Mouse (Mus musculus) stomach, embryonic 14.5 days (tissue): ENCODE measurements around the gene Sin3b. TPM values are rescaled to one million over a fixed set of nuclear protein-coding genes. Genes with fewer than 3 reads are reported as not detected.

ENCODE experiments used
- ATAC-seq: fragments of 200-750 bp; cut with Nextera tagmentation; 2 replicates; pipeline ENCODE4 v1.8.0; 2017; ENCODE audit warnings: low read depth, moderate TSS enrichment; ENCODE audit not compliant: insufficient number of reproducible peaks, insufficient read depth, low FRiP score
- H3K27ac ChIP-seq: fragments of 300-500 bp; sonication (generic); 2 replicates; pipeline ENCODE4 v1.5.1; 2014; ENCODE audit warnings: mild to moderate bottlenecking, low read length, moderate library complexity, mixed read lengths
- H3K27me3 ChIP-seq: fragments of 300-500 bp; sonication (generic); 2 replicates; pipeline ENCODE4 v1.6.1; 2014; ENCODE audit warnings: low read length, control low read depth, mixed read lengths; ENCODE audit not compliant: control insufficient read depth, insufficient read depth
- H3K36me3 ChIP-seq: fragments of 300-500 bp; sonication (generic); 2 replicates; pipeline ENCODE4 v1.6.1; 2014; ENCODE audit warnings: mild to moderate bottlenecking, control low read depth, low read length, moderate library complexity, mixed read lengths; ENCODE audit not compliant: control insufficient read depth, insufficient read depth
- H3K4me1 ChIP-seq: fragments of 300-500 bp; sonication (generic); 2 replicates; pipeline ENCODE4 v1.6.1; 2014; ENCODE audit warnings: low read length, control low read depth, mixed read lengths; ENCODE audit not compliant: control insufficient read depth, insufficient read depth
- H3K4me2 ChIP-seq: fragments of 300-500 bp; sonication (generic); replicated peaks from 2 replicates; pipeline ENCODE4 v1.6.1; 2014; ENCODE audit warnings: low read depth, low read length, control low read depth
- H3K4me3 ChIP-seq: fragments of 300-500 bp; sonication (generic); 2 replicates; pipeline ENCODE4 v1.5.1; 2014; ENCODE audit warnings: low read depth, low read length, control low read depth
- H3K9ac ChIP-seq: fragments of 300-500 bp; sonication (generic); replicated peaks from 2 replicates; pipeline ENCODE4 v1.6.1; 2014; ENCODE audit warnings: low read depth, mild to moderate bottlenecking, control low read depth, low read length, moderate library complexity, mixed read lengths
- H3K9me3 ChIP-seq: fragments of 300-500 bp; sonication (generic); 2 replicates; pipeline ENCODE4 v1.6.1; 2016; ENCODE audit warnings: low read depth, low read length, control low read depth; ENCODE audit not compliant: control insufficient read depth
- WGBS: fragments of 180-500 bp; shearing (Covaris S2); extraction: QIAGEN DNeasy Blood & Tissue Kit; methylation state at CpG from one replicate; pipeline ENCODE4 v1.1.7; 2014; 5-methylcytosine and 5-hydroxymethylcytosine counted together
- polyA plus RNA-seq: library from polyadenylated mRNA; unstranded; fragments of >200 nt; fragmentation: Nextera tagmentation; extraction: Ambion mirVana; gene quantifications from 2 replicates; pipeline ENCODE4 v1.2.1, GENCODE M21; 2014

Gene Sin3b
- polyA plus RNA-seq, 1 experiment from 2014 or later, result 178 TPM

GRCm38 (mm10) chr8:72746061-72746460 lies 23.0 kb downstream of the Sin3b start:
- no peak for ATAC-seq
- WGBS, result 39% methylated on average over 5 of the region's 5 CpGs
- H3K4me1 ChIP-seq, result no peaks in the 10 kb centered on the region
- H3K9ac ChIP-seq, result no peak overlapping the region
- H3K27me3 ChIP-seq, result no peaks in the 10 kb centered on the region
- no peak overlapping the region for H3K27ac ChIP-seq
- no peaks in the 10 kb centered on the region for H3K9me3 ChIP-seq
- H3K4me2 ChIP-seq, result no peak overlapping the region
- H3K36me3 ChIP-seq, result peaks cover 83% of the 10 kb centered on the region
- no peak overlapping the region for H3K4me3 ChIP-seq

GRCm38 (mm10) chr8:72749846-72750245 lies 26.8 kb downstream of the Sin3b start:
- Histone ChIP-seq H3K36me3 (peaks cover 83% of the 10 kb centered on the region), H3K27ac (no peak overlapping the region), H3K9me3 (no peaks in the 10 kb centered on the region), H3K9ac (no peak overlapping the region), H3K4me1 (no peaks in the 10 kb centered on the region), H3K4me3 (no peak overlapping the region), H3K27me3 (no peaks in the 10 kb centered on the region), H3K4me2 (no peak overlapping the region)
- 94% methylated on average over 26 of the region's 26 CpGs for WGBS
- no peak for ATAC-seq

GRCm38 (mm10) chr8:72750266-72750665 lies 27.2 kb downstream of the Sin3b start:
- H3K4me3 ChIP-seq, result no peak overlapping the region
- peaks cover 79% of the 10 kb centered on the region for H3K36me3 ChIP-seq
- 98% methylated on average over 6 of the region's 6 CpGs for WGBS
- no peaks in the 10 kb centered on the region for H3K9me3 ChIP-seq
- ATAC-seq, result no peak
- H3K27me3 ChIP-seq, result no peaks in the 10 kb centered on the region
- H3K4me1 ChIP-seq, result no peaks in the 10 kb centered on the region
- no peak overlapping the region for H3K4me2 ChIP-seq
- H3K9ac ChIP-seq, result no peak overlapping the region
- no peak overlapping the region for H3K27ac ChIP-seq

- Histone ChIP-seq H3K27ac (no peak overlapping the region), H3K27me3 (no peaks in the 10 kb centered on the region), H3K9me3 (no peaks in the 10 kb centered on the region), H3K36me3 (peaks cover 81% of the 10 kb centered on the region), H3K9ac (no peak overlapping the region), H3K4me3 (no peak overlapping the region), H3K4me2 (no peak overlapping the region), H3K4me1 (no peaks in the 10 kb centered on the region)
- WGBS, result 81% methylated on average over 3 of the region's 3 CpGs
- ATAC-seq, result no peak
Measured at GRCm38 (mm10) chr8:72751126-72751525, 28.0 kb downstream of the Sin3b start.

- Histone ChIP-seq H3K36me3 (peaks cover 81% of the 10 kb centered on the region), H3K4me2 (no peak overlapping the region), H3K4me1 (no peaks in the 10 kb centered on the region), H3K9ac (no peak overlapping the region), H3K4me3 (no peak overlapping the region), H3K27ac (no peak overlapping the region), H3K9me3 (no peaks in the 10 kb centered on the region), H3K27me3 (no peaks in the 10 kb centered on the region)
- no peak for ATAC-seq
- WGBS, result 80% methylated on average over 3 of the region's 3 CpGs
Measured at GRCm38 (mm10) chr8:72752289-72752688, 29.2 kb downstream of the Sin3b start.

- H3K27me3 ChIP-seq, result no peaks in the 10 kb centered on the region
- no peak overlapping the region for H3K4me3 ChIP-seq
- no peak overlapping the region for H3K4me2 ChIP-seq
- peaks cover 78% of the 10 kb centered on the region for H3K36me3 ChIP-seq
- no peak for ATAC-seq
- WGBS, result 97% methylated on average over 9 of the region's 9 CpGs
- no peak overlapping the region for H3K27ac ChIP-seq
- H3K9ac ChIP-seq, result no peak overlapping the region
- no peaks in the 10 kb centered on the region for H3K9me3 ChIP-seq
- no peaks in the 10 kb centered on the region for H3K4me1 ChIP-seq
Measured at GRCm38 (mm10) chr8:72753165-72753564, 30.1 kb downstream of the Sin3b start.

GRCm38 (mm10) chr8:72753781-72754180 lies 30.7 kb downstream of the Sin3b start:
- WGBS, result 94% methylated on average over 2 of the region's 2 CpGs
- ATAC-seq, result no peak
- no peaks in the 10 kb centered on the region for H3K4me1 ChIP-seq
- no peak overlapping the region for H3K27ac ChIP-seq
- H3K9me3 ChIP-seq, result no peaks in the 10 kb centered on the region
- H3K27me3 ChIP-seq, result no peaks in the 10 kb centered on the region
- no peak overlapping the region for H3K4me3 ChIP-seq
- no peak overlapping the region for H3K4me2 ChIP-seq
- H3K36me3 ChIP-seq, result peaks cover 75% of the 10 kb centered on the region
- no peak overlapping the region for H3K9ac ChIP-seq

GRCm38 (mm10) chr8:72756031-72756430 lies 32.9 kb downstream of the Sin3b start:
- no peak for ATAC-seq
- H3K4me2 ChIP-seq, result no peak overlapping the region
- H3K36me3 ChIP-seq, result peaks cover 54% of the 10 kb centered on the region
- no peak overlapping the region for H3K9ac ChIP-seq
- H3K4me3 ChIP-seq, result no peak overlapping the region
- no peaks in the 10 kb centered on the region for H3K27me3 ChIP-seq
- no peaks in the 10 kb centered on the region for H3K9me3 ChIP-seq
- H3K27ac ChIP-seq, result no peak overlapping the region
- WGBS, result 100% methylated on average over 2 of the region's 2 CpGs
- H3K4me1 ChIP-seq, result no peaks in the 10 kb centered on the region

GRCm38 (mm10) chr8:72756771-72757390 lies 33.8 kb downstream of the Sin3b start:
- Histone ChIP-seq H3K4me3 (no peak overlapping the region), H3K27ac (no peak overlapping the region), H3K9me3 (no peaks in the 10 kb centered on the region), H3K36me3 (peaks cover 50% of the 10 kb centered on the region), H3K4me2 (no peak overlapping the region), H3K9ac (no peak overlapping the region), H3K27me3 (no peaks in the 10 kb centered on the region), H3K4me1 (no peaks in the 10 kb centered on the region)
- WGBS, result 95% methylated on average over 35 of the region's 35 CpGs
- ATAC-seq, result no peak; the same call in 1 of the 2 replicates
